ENCODE assay signal across 21 mouse cellular contexts in the genomic region with DNA sequence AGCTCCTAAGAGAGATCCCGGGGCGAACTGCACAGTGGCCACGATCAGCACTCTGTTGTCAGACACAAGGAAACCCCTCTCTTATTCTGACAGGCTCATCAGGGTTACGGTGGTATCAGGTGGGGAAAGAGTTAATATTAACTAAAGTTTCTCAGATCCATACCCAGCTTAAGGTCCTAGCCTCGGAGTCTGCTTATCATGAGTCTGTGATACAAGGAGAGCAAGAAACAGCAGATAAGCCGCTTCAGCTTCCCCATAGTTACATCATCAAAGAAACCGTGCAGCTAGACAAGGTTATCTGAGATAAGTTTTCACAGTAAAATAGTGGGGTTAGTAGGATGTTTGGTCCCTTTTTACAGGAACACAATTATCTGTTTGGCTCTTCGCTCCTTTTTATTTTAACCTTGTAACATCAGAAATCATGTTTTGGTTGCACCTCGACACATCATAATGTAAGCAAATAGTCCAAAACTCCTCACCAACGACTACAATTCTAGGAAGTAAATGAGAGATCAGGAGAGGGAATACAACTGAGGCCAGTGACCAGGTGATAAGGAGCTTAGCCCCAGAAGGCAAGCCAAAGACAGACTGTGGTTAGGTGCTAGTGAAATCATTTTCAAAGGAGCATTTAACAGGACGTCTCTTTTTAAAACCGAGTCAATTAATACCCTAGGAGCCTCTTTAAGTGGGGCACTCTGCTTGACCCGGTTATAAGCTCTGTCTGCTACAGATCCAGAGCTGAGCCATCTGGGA. TPM values are rescaled to one million over a fixed set of nuclear protein-coding genes. Genes with fewer than 3 reads are reported as not detected.
DNase-seq lines count a peak whose midpoint lies in the region; ATAC-seq and TF ChIP-seq lines count a peak whose summit lies in the region.
"Had no signal": no experiment of that assay in that cellular context is flagged by ENCODE, and none has a peak within 500 bp of the region (broad histone marks: within the 10 kb centered on the region; RNA-seq: fewer than 3 reads in every experiment).

No protein-coding gene starts in this region.

- TF ChIP-seq POLR2A in small intestine, adult 2 months (IDR thresholded peaks at IDR 0.05; ENCODE audit: low read depth, low read length) = no peak

- no peaks in the 10 kb centered on the region for H3K9me3 ChIP-seq in heart, embryonic 13.5 days
- H3K9me3 ChIP-seq in liver, embryonic 12.5 days (replicated peaks) = no peaks in the 10 kb centered on the region
- H3K9me3 ChIP-seq in kidney, embryonic 14.5 days (ENCODE audit: control insufficient read depth, low read length) = no peaks in the 10 kb centered on the region
- H3K9me3 ChIP-seq: hindbrain, embryonic 10.5 days; limb, embryonic 10.5 days; neural tube, embryonic 12.5 days had no signal

- peaks cover 22% of the 10 kb centered on the region for H3K4me1 ChIP-seq in heart, embryonic 13.5 days
- H3K4me1 ChIP-seq in liver, embryonic 12.5 days = peaks cover 56% of the 10 kb centered on the region
- peaks cover 19% of the 10 kb centered on the region for H3K4me1 ChIP-seq in small intestine, adult 2 months (ENCODE audit: control insufficient read depth, insufficient read depth, insufficient read length, low read length)
- H3K4me1 ChIP-seq in kidney, embryonic 14.5 days (ENCODE audit: control insufficient read depth, insufficient read depth, low read length) = peaks cover 9% of the 10 kb centered on the region; the same call in 1 of the 2 replicates
- H3K4me1 ChIP-seq: neural tube, embryonic 12.5 days had no signal

- H3K36me3 ChIP-seq in heart, embryonic 13.5 days = no peaks in the 10 kb centered on the region
- H3K36me3 ChIP-seq in liver, embryonic 12.5 days = no peaks in the 10 kb centered on the region
- H3K36me3 ChIP-seq in small intestine, adult 2 months (ENCODE audit: control insufficient read depth, insufficient read depth, low read length) = no peaks in the 10 kb centered on the region
- H3K36me3 ChIP-seq in kidney, embryonic 14.5 days (ENCODE audit: control insufficient read depth, insufficient read depth, low read length) = no peaks in the 10 kb centered on the region
- H3K36me3 ChIP-seq: hindbrain, embryonic 10.5 days; limb, embryonic 10.5 days; neural tube, embryonic 12.5 days had no signal

- TF ChIP-seq CTCF in small intestine, adult 2 months (IDR thresholded peaks at IDR 0.05; ENCODE audit: extremely low read depth, insufficient read length, insufficient replicate concordance, low read depth, low read length) = no peak

- intact Hi-C loops in heart, postnatal 10 days (cut with DNase I) = no loop called here

- 14% methylated on average over 13 of the region's 13 CpGs for WGBS in heart, embryonic 13.5 days
- WGBS in liver, embryonic 12.5 days (ENCODE audit: insufficient replicate concordance) = 21% methylated on average over 13 of the region's 13 CpGs
- WGBS in small intestine, adult 2 months = 20% methylated on average over 13 of the region's 13 CpGs
- 79% methylated on average over 13 of the region's 13 CpGs for WGBS in kidney, embryonic 14.5 days

- H3K27ac ChIP-seq in heart, embryonic 13.5 days (replicated peaks) = no peak overlapping the region
- H3K27ac ChIP-seq in liver, embryonic 12.5 days = peak overlapping the region; percentile 70
- H3K27ac ChIP-seq in small intestine, adult 2 months (ENCODE audit: insufficient read depth, low read depth, low read length) = peak overlapping the region; percentile 80
- no peak overlapping the region for H3K27ac ChIP-seq in kidney, embryonic 14.5 days (ENCODE audit: low read depth, low read length)
- H3K27ac ChIP-seq: gastrocnemius, adult 2 months; hindbrain, embryonic 10.5 days; limb, embryonic 10.5 days; neural tube, embryonic 12.5 days had no signal

- peaks cover 15% of the 10 kb centered on the region for H3K27me3 ChIP-seq in heart, embryonic 13.5 days (replicated peaks)
- no peaks in the 10 kb centered on the region for H3K27me3 ChIP-seq in liver, embryonic 12.5 days (replicated peaks)
- no peaks in the 10 kb centered on the region for H3K27me3 ChIP-seq in small intestine, adult 2 months (ENCODE audit: control insufficient read depth, insufficient read depth, low read length)
- no peaks in the 10 kb centered on the region for H3K27me3 ChIP-seq in kidney, embryonic 14.5 days (ENCODE audit: control insufficient read depth, insufficient read depth, low read length)
- H3K27me3 ChIP-seq: neural tube, embryonic 12.5 days had no signal

- peak overlapping the region; percentile 3; the same call in 1 of the 2 replicates for H3K9ac ChIP-seq in heart, embryonic 13.5 days
- no peak overlapping the region for H3K9ac ChIP-seq in liver, embryonic 12.5 days
- no peak overlapping the region for H3K9ac ChIP-seq in kidney, embryonic 14.5 days (ENCODE audit: low read depth, low read length)
- H3K9ac ChIP-seq: neural tube, embryonic 12.5 days had no signal

- DNase-seq in heart, postnatal 10 days = no peak
- DNase-seq in c-Kit-positive CD71-positive TER-119-positive erythroid progenitor cells, embryonic 14.5 days (ENCODE audit: low spot score) = peak; percentile 57
- DNase-seq in spleen, adult 18-20 months = no peak
- no peak for DNase-seq in urinary bladder, postnatal 10 days (ENCODE audit: low spot score)
- DNase-seq: cerebellum, postnatal 25 days; gastrocnemius, adult 2 months; layer of hippocampus, postnatal 36 days; lung, adult 2 months; lung, postnatal 36 days; right cerebral cortex, postnatal 25 days; thymus, adult 18-20 months had no signal

- no peak for ATAC-seq in heart, embryonic 13.5 days (ENCODE audit: extremely low read depth, insufficient number of reproducible peaks, low FRiP score, low TSS enrichment)
- peak; percentile 83 for ATAC-seq in liver, embryonic 12.5 days
- ATAC-seq in kidney, embryonic 14.5 days (ENCODE audit: low FRiP score, low TSS enrichment) = no peak

- H3K4me3 ChIP-seq in heart, embryonic 13.5 days = no peak overlapping the region
- H3K4me3 ChIP-seq in liver, embryonic 12.5 days = 0 out of 2 replicates have a peak overlapping the region, but pooled peaks have one; percentile 3
- H3K4me3 ChIP-seq in small intestine, adult 2 months (ENCODE audit: low read depth, low read length) = peak overlapping the region; percentile 36
- H3K4me3 ChIP-seq in kidney, embryonic 14.5 days (ENCODE audit: low read length) = no peak overlapping the region
- H3K4me3 ChIP-seq: gastrocnemius, adult 2 months; hindbrain, embryonic 10.5 days; limb, embryonic 10.5 days; neural tube, embryonic 12.5 days had no signal

- peak overlapping the region; percentile 52 for H3K4me2 ChIP-seq in heart, embryonic 13.5 days
- H3K4me2 ChIP-seq in liver, embryonic 12.5 days = peak overlapping the region; percentile 51
- H3K4me2 ChIP-seq in kidney, embryonic 14.5 days (replicated peaks; ENCODE audit: low read depth, low read length) = no peak overlapping the region
- H3K4me2 ChIP-seq: midbrain, embryonic 11.5 days; neural tube, embryonic 12.5 days had no signal

RNA-seq across cellular contexts. Expression of a gene that starts 4.2 kb away (rescaled TPM):
- 0.09 and 0.14 TPM in 2 replicates for polyA plus RNA-seq in heart, embryonic 13.5 days (2015; fragmentation: Nextera tagmentation; extraction: Ambion mirVana)
- total RNA-seq in heart, postnatal 10 days (2021) = under 1 TPM; 0.05 TPM
- polyA plus RNA-seq in liver, embryonic 12.5 days (2016; fragmentation: Nextera tagmentation; extraction: Ambion mirVana) = 0.16 and 0.23 TPM in 2 replicates
- polyA plus RNA-seq in small intestine, adult 2 months (2012; rRNA removed) = 24.8 and 34.2 TPM in 2 replicates
- polyA plus RNA-seq in kidney, embryonic 14.5 days (2014; fragmentation: Nextera tagmentation; extraction: Ambion mirVana) = 19.1 and 29.6 TPM in 2 replicates
- total RNA-seq: granulocyte monocyte progenitor cell, adult 5-6 weeks; layer of hippocampus, postnatal 36 days had no signal
- polyA plus RNA-seq: C2C12; midbrain, embryonic 11.5 days; neural tube, embryonic 12.5 days had no signal

Comparison
In these comparisons a context has a peak if more than half of its experiments do, and no peak if none do; other contexts are left out.
1. H3K27ac ChIP-seq: peak in liver, embryonic 12.5 days (single experiment) and small intestine, adult 2 months (single experiment); none in heart, embryonic 13.5 days (single experiment) and kidney, embryonic 14.5 days (single experiment).
2. H3K4me3 ChIP-seq: peak in liver, embryonic 12.5 days (single experiment) and small intestine, adult 2 months (single experiment); none in heart, embryonic 13.5 days (single experiment) and kidney, embryonic 14.5 days (single experiment).
3. RNA of a gene that starts 4.2 kb away (polyA plus RNA-seq): 24.8 to 34.2 TPM in small intestine, adult 2 months and 19.1 to 29.6 TPM in kidney, embryonic 14.5 days; 0.16 to 0.23 TPM in liver, embryonic 12.5 days and 0.09 to 0.14 TPM in heart, embryonic 13.5 days; every median in the first group is over 10 times any median in the second.